Mouse (Mus musculus): ENCODE measurements around the gene Pde9a.

DNA sequence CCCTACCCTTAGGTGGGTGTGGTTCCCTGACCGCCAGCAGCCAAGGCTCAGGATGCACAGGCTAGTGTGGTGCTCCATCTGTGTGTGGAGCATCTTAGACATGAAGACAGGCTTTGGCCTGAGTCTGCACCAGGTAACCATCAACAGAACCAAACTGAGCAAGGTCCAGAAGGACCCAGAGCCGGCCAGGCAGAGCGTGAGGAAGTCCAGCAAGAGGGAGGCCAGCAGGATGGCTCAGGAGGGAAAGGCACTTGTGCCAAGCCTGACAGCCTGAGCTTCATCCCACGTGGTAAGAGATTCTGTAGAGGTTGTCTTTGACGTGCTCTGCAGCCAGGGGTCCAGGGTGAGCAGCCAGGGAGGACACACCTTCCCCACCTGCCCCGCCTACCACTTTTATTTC, 111.7 kb downstream of the Pde9a start:
- TF ChIP-seq CTCF (IDR thresholded peaks at IDR 0.05; ENCODE audit: insufficient read depth, low read length) (no peak), POLR2A (IDR thresholded peaks at IDR 0.05; ENCODE audit: borderline replicate concordance, extremely low read depth, low read depth, low read length) (no peak)

All from lung, adult 2 months (tissue).